Mouse (Mus musculus): ENCODE results near the gene Grap. TPM values are rescaled to one million over a fixed set of nuclear protein-coding genes. Genes with fewer than 3 reads are reported as not detected.

Gene Grap
- total and polyA plus RNA-seq, 3 experiments, result 4.3 to 10.0 (median 7.2) TPM

DNA sequence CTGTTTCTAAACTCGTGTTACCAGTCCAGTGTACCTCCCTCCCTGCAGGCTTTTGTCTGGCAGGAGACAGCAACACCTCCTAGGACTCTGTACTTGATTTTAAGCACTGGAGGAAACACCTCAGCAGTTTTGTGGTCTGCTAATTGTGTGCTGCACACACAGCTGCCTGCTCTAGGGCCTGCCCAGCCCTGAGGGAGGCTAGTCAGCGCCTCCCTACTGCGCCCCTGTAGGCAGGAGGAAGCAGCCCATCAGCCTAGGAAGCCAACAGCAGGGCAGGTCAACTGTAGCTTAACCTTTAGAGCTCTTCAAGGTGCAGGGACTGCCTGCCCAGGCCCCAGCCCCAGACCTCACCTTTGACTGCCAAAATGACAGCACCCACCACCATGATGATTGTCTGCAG lies 55.9 kb downstream of the Grap start:
- H3K4me1 ChIP-seq (ENCODE audit: insufficient read depth, low read depth, low read length), result no peaks in the 10 kb centered on the region
- no peaks in the 10 kb centered on the region for H3K36me3 ChIP-seq (replicated peaks)
- ATAC-seq (ENCODE audit: extremely low read depth, insufficient number of reproducible peaks, low FRiP score, poor library complexity, severe bottlenecking) (no peak; the same call in 1 of the 2 replicates), DNase-seq (ENCODE audit: low spot score) (no peak)
- no peak overlapping the region for H3K4me3 ChIP-seq (ENCODE audit: low read depth, low read length)
- H3K27me3 ChIP-seq (ENCODE audit: insufficient read depth, low read length), result peaks cover 45% of the 10 kb centered on the region
- no peaks in the 10 kb centered on the region for H3K9me3 ChIP-seq (replicated peaks)
- TF ChIP-seq GATA1 (IDR thresholded peaks at IDR 0.05; ENCODE audit: borderline replicate concordance, low read length) (no peak), TAL1 (conservative IDR thresholded peaks at IDR 0.05; ENCODE audit: low read depth, low read length) (no peak), CTCF (IDR thresholded peaks at IDR 0.05; ENCODE audit: low read depth, low read length) (no peak), POLR2AphosphoS5 (IDR thresholded peaks at IDR 0.05; ENCODE audit: insufficient replicate concordance, low read depth, low read length) (no peak), GATA2 (IDR thresholded peaks at IDR 0.05; ENCODE audit: borderline replicate concordance, low read depth, low read length) (no peak)

DNA sequence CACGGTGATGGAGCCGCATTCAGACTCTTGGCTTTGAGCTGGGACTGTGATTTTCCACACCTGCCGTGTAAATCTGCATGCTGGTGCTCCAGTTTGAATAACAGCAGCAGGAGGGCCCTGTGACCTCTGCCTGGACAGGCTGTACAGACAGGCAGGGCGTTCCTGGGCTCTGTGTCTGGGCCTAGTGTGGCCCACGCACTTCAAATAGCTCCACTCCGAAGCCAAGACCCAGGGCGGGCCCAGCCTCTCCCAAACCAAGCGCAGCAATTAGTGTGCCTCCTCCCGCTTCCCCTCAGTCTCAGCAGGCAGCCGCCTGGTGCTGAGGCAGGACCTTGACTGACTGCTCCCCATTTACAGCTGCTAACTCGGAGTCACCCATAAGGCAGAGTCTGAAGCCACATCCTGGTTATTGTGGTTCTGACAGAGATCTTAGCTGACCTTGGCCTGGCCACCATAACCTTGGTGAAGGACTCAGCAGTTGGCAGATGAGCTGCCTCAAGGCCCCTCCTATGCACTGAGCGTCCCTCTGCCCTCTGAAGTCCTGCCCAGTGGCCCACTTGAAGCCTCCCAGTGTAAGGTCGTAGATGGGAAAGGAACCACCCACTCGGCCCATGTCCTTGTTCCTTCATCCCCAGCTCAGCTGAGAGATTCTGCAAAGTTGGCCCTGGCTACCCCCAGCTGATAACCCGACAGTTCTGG lies 60.2 kb downstream of the Grap start:
- DNase-seq (ENCODE audit: low spot score), result no peak
- H3K9me3 ChIP-seq (replicated peaks), result no peaks in the 10 kb centered on the region
- TF ChIP-seq TAL1 (conservative IDR thresholded peaks at IDR 0.05; ENCODE audit: low read depth, low read length) (no peak), GATA2 (IDR thresholded peaks at IDR 0.05; ENCODE audit: borderline replicate concordance, low read depth, low read length) (no peak)
- no peaks in the 10 kb centered on the region for H3K4me1 ChIP-seq (ENCODE audit: insufficient read depth, low read depth, low read length)
- H3K36me3 ChIP-seq (replicated peaks), result no peaks in the 10 kb centered on the region
- H3K4me3 ChIP-seq (ENCODE audit: low read depth, low read length), result no peak overlapping the region
- ATAC-seq (ENCODE audit: extremely low read depth, insufficient number of reproducible peaks, low FRiP score, poor library complexity, severe bottlenecking), result no peak
- peaks cover 45% of the 10 kb centered on the region for H3K27me3 ChIP-seq (ENCODE audit: insufficient read depth, low read length)

DNA sequence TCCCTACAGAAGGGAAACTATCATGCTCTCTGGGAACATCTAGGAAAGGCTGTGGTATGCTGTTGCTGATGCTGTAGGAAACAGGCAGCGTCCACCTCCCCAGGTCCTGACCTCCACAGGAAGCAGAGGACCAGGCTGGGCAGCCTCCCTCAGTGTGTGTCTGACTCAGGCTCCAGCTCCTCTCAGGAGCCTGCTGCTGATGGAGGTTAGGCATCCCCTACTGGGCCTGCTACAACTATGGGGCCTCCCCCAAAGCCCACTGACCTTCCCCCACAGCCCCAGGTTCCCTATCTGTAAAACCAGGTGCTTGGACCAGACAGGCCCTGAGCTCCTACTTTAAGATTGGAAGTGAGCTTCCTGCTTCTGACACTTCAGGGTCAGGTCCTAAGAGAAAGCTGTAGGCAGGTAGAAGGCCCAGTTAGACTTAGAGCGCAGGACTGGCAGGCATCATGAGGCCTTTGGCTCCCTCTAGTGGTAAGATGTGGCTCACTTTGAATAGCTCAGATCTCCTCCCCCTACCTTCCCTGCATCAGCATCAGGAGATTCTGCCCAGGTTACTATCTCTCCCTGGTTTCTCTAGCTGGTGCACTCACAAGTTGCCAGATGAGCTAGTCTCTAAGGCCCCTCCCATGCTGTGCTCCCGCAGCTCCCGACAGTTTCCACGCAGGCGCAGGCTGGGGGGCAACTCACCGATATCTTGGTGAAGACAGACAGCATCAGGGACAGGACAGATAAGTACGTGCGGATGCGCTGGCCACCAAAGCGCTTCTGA lies 61.5 kb downstream of the Grap start:
- TF ChIP-seq POLR2AphosphoS5 (IDR thresholded peaks at IDR 0.05; ENCODE audit: insufficient replicate concordance, low read depth, low read length) (no peak), CTCF (IDR thresholded peaks at IDR 0.05; ENCODE audit: low read depth, low read length) (peak; percentile 85), GATA1 (IDR thresholded peaks at IDR 0.05; ENCODE audit: borderline replicate concordance, low read length) (no peak)
- no peaks in the 10 kb centered on the region for H3K36me3 ChIP-seq (replicated peaks)
- peaks cover 39% of the 10 kb centered on the region for H3K27me3 ChIP-seq (ENCODE audit: insufficient read depth, low read length)
- ATAC-seq (ENCODE audit: extremely low read depth, insufficient number of reproducible peaks, low FRiP score, poor library complexity, severe bottlenecking), result no peak
- H3K4me1 ChIP-seq (ENCODE audit: insufficient read depth, low read depth, low read length), result no peaks in the 10 kb centered on the region
- no peaks in the 10 kb centered on the region for H3K9me3 ChIP-seq (replicated peaks)
- H3K4me3 ChIP-seq (ENCODE audit: low read depth, low read length), result no peak overlapping the region
- DNase-seq (ENCODE audit: low spot score), result peak; percentile 77

DNA sequence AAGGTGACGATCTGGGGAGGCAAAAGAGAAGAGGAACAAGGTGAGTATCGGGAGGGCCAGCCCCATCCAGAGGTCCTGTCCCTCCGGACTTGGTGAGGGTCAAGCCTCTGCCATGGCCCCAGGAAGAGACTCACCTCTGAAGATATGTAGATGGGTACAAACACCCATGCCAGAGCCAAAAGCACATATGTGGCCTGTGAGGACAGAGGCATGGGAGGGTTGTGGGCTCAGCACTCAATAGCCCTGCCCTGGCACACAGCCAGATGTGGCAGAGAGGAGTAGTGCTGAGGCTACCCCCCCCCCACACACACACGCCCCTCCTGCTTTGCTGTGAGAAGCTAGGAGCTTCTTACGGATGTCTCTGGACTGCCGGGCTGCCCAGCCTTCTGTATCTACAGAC lies 62.1 kb downstream of the Grap start:
- Histone ChIP-seq H3K27me3 (ENCODE audit: insufficient read depth, low read length) (peaks cover 45% of the 10 kb centered on the region), H3K4me1 (ENCODE audit: insufficient read depth, low read depth, low read length) (no peaks in the 10 kb centered on the region), H3K36me3 (replicated peaks) (no peaks in the 10 kb centered on the region), H3K4me3 (ENCODE audit: low read depth, low read length) (no peak overlapping the region), H3K9me3 (replicated peaks) (no peaks in the 10 kb centered on the region)
- TF ChIP-seq TAL1 (conservative IDR thresholded peaks at IDR 0.05; ENCODE audit: low read depth, low read length) (no peak), CTCF (IDR thresholded peaks at IDR 0.05; ENCODE audit: low read depth, low read length) (no peak), GATA2 (IDR thresholded peaks at IDR 0.05; ENCODE audit: borderline replicate concordance, low read depth, low read length) (no peak), POLR2AphosphoS5 (IDR thresholded peaks at IDR 0.05; ENCODE audit: insufficient replicate concordance, low read depth, low read length) (no peak), GATA1 (IDR thresholded peaks at IDR 0.05; ENCODE audit: borderline replicate concordance, low read length) (no peak)
- ATAC-seq (ENCODE audit: extremely low read depth, insufficient number of reproducible peaks, low FRiP score, poor library complexity, severe bottlenecking) (no peak), DNase-seq (ENCODE audit: low spot score) (no peak)

DNA sequence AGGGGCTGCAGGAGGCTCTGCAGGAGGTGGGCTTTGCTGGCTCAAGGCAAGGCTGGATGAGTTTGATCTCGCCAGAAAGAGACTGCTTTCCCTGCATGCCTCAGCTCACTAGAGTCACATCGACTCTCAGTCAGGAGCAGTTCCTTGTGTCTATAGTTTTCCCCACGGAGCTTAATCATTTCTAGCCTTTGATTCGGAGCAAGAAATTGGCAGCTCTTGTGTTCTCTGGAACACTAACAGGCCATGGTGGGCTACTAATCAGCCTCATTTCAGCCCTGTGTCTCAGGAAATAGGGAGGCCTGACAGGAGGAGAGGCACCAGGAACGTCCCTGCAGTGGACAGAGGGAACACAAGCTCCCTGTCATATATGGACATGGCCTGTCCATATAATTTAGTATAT lies 64.9 kb downstream of the Grap start:
- Histone ChIP-seq H3K27me3 (ENCODE audit: insufficient read depth, low read length) (peaks cover 41% of the 10 kb centered on the region), H3K4me1 (ENCODE audit: insufficient read depth, low read depth, low read length) (no peaks in the 10 kb centered on the region), H3K4me3 (ENCODE audit: low read depth, low read length) (no peak overlapping the region), H3K36me3 (replicated peaks) (no peaks in the 10 kb centered on the region), H3K9me3 (replicated peaks) (no peaks in the 10 kb centered on the region)
- no peak for TF ChIP-seq POLR2AphosphoS5 (IDR thresholded peaks at IDR 0.05; ENCODE audit: insufficient replicate concordance, low read depth, low read length)
- TF ChIP-seq GATA2 (IDR thresholded peaks at IDR 0.05; ENCODE audit: borderline replicate concordance, low read depth, low read length), result no peak
- no peak for TF ChIP-seq CTCF (IDR thresholded peaks at IDR 0.05; ENCODE audit: low read depth, low read length)
- TF ChIP-seq TAL1 (conservative IDR thresholded peaks at IDR 0.05; ENCODE audit: low read depth, low read length), result no peak
- TF ChIP-seq GATA1 (IDR thresholded peaks at IDR 0.05; ENCODE audit: borderline replicate concordance, low read length), result no peak
- ATAC-seq (ENCODE audit: extremely low read depth, insufficient number of reproducible peaks, low FRiP score, poor library complexity, severe bottlenecking) (no peak), DNase-seq (ENCODE audit: low spot score) (no peak)

DNA sequence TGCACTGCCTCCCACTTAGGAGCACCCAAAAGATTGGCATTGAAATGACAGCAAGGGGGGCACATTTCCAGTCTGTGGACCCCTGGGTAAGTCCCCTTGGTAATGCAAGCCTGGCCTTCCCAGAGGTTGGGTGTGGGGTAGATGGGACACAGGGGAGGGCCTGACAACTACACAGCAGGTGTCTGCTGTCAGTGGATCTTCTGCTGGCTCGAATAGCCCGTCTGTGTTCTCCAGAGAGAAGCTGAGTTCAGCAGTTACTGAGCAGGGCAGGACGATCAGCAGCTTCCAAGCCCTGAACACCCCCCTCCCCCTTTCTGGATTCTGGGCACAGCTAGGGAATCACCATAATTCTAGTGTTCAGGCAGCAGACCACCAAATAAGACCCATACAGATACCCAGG lies 66.3 kb downstream of the Grap start:
- DNase-seq (ENCODE audit: low spot score) (no peak), ATAC-seq (ENCODE audit: extremely low read depth, insufficient number of reproducible peaks, low FRiP score, poor library complexity, severe bottlenecking) (no peak)
- Histone ChIP-seq H3K27me3 (ENCODE audit: insufficient read depth, low read length) (peaks cover 27% of the 10 kb centered on the region), H3K36me3 (replicated peaks) (no peaks in the 10 kb centered on the region), H3K9me3 (replicated peaks) (no peaks in the 10 kb centered on the region), H3K4me1 (ENCODE audit: insufficient read depth, low read depth, low read length) (no peaks in the 10 kb centered on the region), H3K4me3 (ENCODE audit: low read depth, low read length) (no peak overlapping the region)
- no peak for TF ChIP-seq GATA2 (IDR thresholded peaks at IDR 0.05; ENCODE audit: borderline replicate concordance, low read depth, low read length)
- no peak for TF ChIP-seq POLR2AphosphoS5 (IDR thresholded peaks at IDR 0.05; ENCODE audit: insufficient replicate concordance, low read depth, low read length)
- TF ChIP-seq TAL1 (conservative IDR thresholded peaks at IDR 0.05; ENCODE audit: low read depth, low read length), result no peak
- no peak for TF ChIP-seq CTCF (IDR thresholded peaks at IDR 0.05; ENCODE audit: low read depth, low read length)
- TF ChIP-seq GATA1 (IDR thresholded peaks at IDR 0.05; ENCODE audit: borderline replicate concordance, low read length), result no peak
